Mouse (Mus musculus): ENCODE measurements around the gene Rfx8. TPM values are rescaled to one million over a fixed set of nuclear protein-coding genes. Genes with fewer than 3 reads are reported as not detected.

Rfx8 gene
- polyA plus RNA-seq, 1 experiment from 2014 or later = 0.23 TPM

DNA sequence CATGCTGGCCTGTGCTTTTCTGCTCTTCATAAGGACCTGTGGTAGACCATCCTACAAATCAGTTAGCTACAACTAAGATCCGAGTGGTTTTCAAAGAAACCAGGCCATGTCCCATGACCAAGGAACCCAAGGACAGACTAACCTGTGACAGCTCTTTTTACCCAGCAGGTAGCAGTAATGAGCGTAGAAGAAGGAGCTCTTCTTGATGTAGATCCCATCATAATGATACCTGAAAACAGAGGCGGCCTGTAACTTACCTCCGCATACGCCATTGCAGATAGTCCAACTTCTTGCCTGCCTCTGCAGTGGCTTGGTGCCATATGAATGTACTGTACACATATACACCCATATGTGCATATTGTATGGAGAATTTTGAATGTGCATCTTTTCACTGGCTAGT lies 10.8 kb downstream of the Rfx8 start:
- H3K27me3 ChIP-seq (replicated peaks; ENCODE audit: control insufficient read depth, insufficient read depth, low read length) = no peaks in the 10 kb centered on the region
- no peak for ATAC-seq
- H3K36me3 ChIP-seq (ENCODE audit: control insufficient read depth, insufficient read depth, low read length) = no peaks in the 10 kb centered on the region
- no peaks in the 10 kb centered on the region for H3K9me3 ChIP-seq (ENCODE audit: control insufficient read depth, low read length)
- H3K4me2 ChIP-seq (ENCODE audit: low read length) = no peak overlapping the region
- no peak overlapping the region for H3K4me3 ChIP-seq (ENCODE audit: low read length)
- 96% methylated on average over 5 of the region's 5 CpGs for WGBS
- no peaks in the 10 kb centered on the region for H3K4me1 ChIP-seq (ENCODE audit: control insufficient read depth, insufficient read depth, low read depth, low read length)
- H3K9ac ChIP-seq (ENCODE audit: low read depth, low read length) = no peak overlapping the region
- H3K27ac ChIP-seq (ENCODE audit: low read depth, low read length) = no peak overlapping the region

DNA sequence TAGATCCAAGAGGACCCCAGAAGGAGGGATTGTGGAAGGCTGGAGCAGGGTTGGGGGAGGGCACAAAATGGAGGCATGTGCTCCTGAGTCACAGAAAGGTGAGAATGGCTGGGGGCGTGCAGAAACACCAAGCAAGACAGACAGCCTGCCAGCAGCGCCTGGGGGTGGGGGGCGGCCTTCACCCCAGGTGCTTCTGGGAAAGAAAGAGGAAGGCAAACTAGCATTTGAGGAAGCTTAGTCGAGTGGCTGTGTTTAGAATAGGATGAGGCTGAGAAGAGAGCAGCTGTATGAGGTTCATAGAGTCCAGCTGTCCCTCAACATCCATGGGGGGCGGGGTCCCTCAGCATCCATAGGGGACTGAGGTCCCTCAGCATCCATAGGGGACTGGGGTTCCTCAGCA lies 12.0 kb downstream of the Rfx8 start:
- H3K27ac ChIP-seq (ENCODE audit: low read depth, low read length) = no peak overlapping the region
- H3K4me2 ChIP-seq (ENCODE audit: low read length) = no peak overlapping the region
- no peak overlapping the region for H3K9ac ChIP-seq (ENCODE audit: low read depth, low read length)
- no peak overlapping the region for H3K4me3 ChIP-seq (ENCODE audit: low read length)
- ATAC-seq = no peak
- no peaks in the 10 kb centered on the region for H3K9me3 ChIP-seq (ENCODE audit: control insufficient read depth, low read length)
- H3K36me3 ChIP-seq (ENCODE audit: control insufficient read depth, insufficient read depth, low read length) = no peaks in the 10 kb centered on the region
- no peaks in the 10 kb centered on the region for H3K27me3 ChIP-seq (replicated peaks; ENCODE audit: control insufficient read depth, insufficient read depth, low read length)
- H3K4me1 ChIP-seq (ENCODE audit: control insufficient read depth, insufficient read depth, low read depth, low read length) = no peaks in the 10 kb centered on the region
- 82% methylated on average over 5 of the region's 5 CpGs for WGBS

DNA sequence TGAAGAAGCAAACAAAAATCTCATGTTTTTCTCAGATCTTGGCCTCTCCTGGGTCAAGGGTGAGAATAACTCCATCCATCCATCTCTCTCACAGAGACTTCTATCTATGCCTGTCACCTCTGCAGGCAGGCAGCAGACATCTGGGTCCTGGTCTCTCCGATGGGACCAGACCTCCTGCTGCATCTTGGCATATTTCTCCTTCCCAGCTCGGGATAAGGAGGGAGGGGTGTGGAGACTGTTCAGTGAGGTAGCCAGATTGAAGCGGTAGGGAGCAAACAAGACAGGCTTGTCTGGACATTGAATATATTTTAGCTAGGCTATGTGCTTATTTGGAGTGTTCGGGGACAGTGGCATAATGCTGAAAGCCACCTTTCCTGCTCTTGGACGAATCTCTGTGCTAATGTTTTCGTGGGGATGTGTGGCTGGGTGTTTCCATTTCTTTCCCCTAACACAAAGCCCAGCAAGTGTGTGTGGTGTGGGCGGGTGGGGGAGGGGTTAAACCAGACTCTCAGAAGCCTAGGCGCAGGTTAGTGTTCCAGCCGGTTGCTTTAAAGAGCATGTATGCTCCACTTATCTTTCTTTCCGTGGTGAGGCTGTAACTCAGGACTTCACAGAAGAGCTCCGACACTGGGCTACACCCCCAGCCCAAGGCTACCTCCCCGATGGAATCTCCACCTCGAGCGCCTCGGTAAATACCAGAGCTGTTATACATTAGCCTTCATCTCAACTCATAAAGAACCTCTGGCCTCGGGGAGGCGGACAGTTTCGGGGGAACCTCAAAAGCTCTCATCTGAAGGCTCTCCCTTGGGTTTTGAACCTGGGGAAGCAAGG lies 18.4 kb downstream of the Rfx8 start:
- Histone ChIP-seq H3K27ac (ENCODE audit: low read depth, low read length) (no peak overlapping the region), H3K9me3 (ENCODE audit: control insufficient read depth, low read length) (no peaks in the 10 kb centered on the region), H3K36me3 (ENCODE audit: control insufficient read depth, insufficient read depth, low read length) (no peaks in the 10 kb centered on the region), H3K4me1 (ENCODE audit: control insufficient read depth, insufficient read depth, low read depth, low read length) (peaks cover 17% of the 10 kb centered on the region), H3K9ac (ENCODE audit: low read depth, low read length) (no peak overlapping the region), H3K4me2 (ENCODE audit: low read length) (no peak overlapping the region), H3K27me3 (replicated peaks; ENCODE audit: control insufficient read depth, insufficient read depth, low read length) (no peaks in the 10 kb centered on the region), H3K4me3 (ENCODE audit: low read length) (no peak overlapping the region)
- 21% methylated on average over 18 of the region's 18 CpGs for WGBS
- no peak for ATAC-seq

DNA sequence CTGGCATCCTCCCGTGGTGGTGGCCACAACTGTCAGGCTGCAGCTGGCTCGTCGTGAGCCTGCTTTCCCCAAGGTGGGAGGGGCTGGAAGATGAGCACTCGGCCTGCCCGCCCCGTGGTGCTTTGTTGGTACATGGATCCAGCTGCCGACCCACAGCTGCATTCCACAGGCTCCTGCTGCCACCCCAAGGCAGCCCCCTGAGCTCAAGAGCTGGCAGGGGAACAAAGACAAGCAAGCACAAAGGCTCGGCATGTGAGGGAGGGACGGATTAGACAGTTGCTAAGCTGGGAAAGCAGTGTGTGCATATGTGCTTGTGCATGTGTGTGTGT lies 19.6 kb downstream of the Rfx8 start:
- H3K4me1 ChIP-seq (ENCODE audit: control insufficient read depth, insufficient read depth, low read depth, low read length) = peaks cover 17% of the 10 kb centered on the region
- WGBS = 4% methylated on average over 9 of the region's 9 CpGs
- H3K9ac ChIP-seq (ENCODE audit: low read depth, low read length) = peak overlapping the region; percentile 28; the same call in 1 of the 2 replicates
- no peak overlapping the region for H3K4me2 ChIP-seq (ENCODE audit: low read length)
- ATAC-seq = peak; percentile 51
- H3K4me3 ChIP-seq (ENCODE audit: low read length) = no peak overlapping the region
- H3K9me3 ChIP-seq (ENCODE audit: control insufficient read depth, low read length) = no peaks in the 10 kb centered on the region
- H3K27ac ChIP-seq (ENCODE audit: low read depth, low read length) = no peak overlapping the region
- no peaks in the 10 kb centered on the region for H3K36me3 ChIP-seq (ENCODE audit: control insufficient read depth, insufficient read depth, low read length)
- no peaks in the 10 kb centered on the region for H3K27me3 ChIP-seq (replicated peaks; ENCODE audit: control insufficient read depth, insufficient read depth, low read length)

DNA sequence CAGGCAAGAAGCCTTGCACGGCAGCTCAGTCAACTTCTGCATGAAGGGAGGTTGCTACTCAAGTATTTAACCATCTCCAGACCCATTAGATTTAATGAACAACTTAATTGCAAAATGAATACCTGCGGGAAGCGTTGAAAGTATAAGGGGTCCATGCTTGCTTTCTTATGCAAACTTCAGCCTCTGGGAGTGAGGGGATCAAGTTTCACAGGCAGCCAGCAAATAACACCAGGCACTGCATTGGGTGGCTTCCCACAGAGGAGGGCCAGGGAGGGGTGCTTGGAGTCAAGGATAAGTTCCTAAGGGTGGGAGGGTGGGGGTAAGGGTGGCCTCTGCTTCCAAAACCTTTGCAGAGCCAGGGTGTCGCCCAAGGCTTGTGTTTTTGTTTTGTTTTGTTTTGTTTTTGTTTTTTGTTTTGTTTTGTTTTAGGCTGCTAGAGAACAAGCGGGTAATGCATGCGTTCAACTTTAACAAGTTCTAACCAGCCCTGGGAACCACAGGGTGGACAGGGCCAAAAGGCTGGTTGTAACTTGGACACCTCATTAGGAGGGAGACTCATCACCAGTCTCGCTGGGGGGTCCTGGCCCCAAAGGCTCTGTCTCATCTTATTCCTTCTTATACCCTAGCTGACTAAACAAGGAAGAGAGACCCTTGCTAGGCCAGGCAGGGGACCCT lies 20.1 kb downstream of the Rfx8 start:
- WGBS = 25% methylated on average over 7 of the region's 7 CpGs
- no peak overlapping the region for H3K4me2 ChIP-seq (ENCODE audit: low read length)
- no peak overlapping the region for H3K27ac ChIP-seq (ENCODE audit: low read depth, low read length)

DNA sequence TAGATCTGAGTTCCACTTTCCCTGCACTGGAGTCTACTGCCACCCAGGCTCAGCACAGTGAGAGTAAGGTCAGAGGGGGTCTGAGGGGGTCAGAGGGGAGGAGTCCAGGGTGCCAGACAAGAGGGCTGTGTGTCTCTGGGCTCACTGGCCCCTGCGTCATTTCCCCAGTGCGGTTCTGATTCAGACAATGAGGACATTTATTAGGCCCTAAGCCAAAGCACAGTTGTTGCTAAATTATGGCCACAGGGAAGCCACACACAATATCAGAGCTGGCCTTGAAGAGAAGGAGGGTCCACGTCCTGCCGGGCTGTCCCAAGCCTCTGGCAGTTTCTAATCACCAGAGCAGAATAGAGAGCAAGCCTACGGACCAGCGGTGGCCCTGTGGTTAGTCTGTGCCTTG lies 22.3 kb downstream of the Rfx8 start:
- Histone ChIP-seq H3K36me3 (ENCODE audit: control insufficient read depth, insufficient read depth, low read length) (no peaks in the 10 kb centered on the region), H3K9ac (ENCODE audit: low read depth, low read length) (no peak overlapping the region), H3K27me3 (replicated peaks; ENCODE audit: control insufficient read depth, insufficient read depth, low read length) (no peaks in the 10 kb centered on the region), H3K9me3 (ENCODE audit: control insufficient read depth, low read length) (no peaks in the 10 kb centered on the region), H3K4me1 (ENCODE audit: control insufficient read depth, insufficient read depth, low read depth, low read length) (peaks cover 17% of the 10 kb centered on the region), H3K4me3 (ENCODE audit: low read length) (no peak overlapping the region), H3K4me2 (ENCODE audit: low read length) (no peak overlapping the region), H3K27ac (ENCODE audit: low read depth, low read length) (no peak overlapping the region)
- WGBS = 23% methylated on average over 6 of the region's 6 CpGs
- ATAC-seq = no peak

More for the DNA sequence above, 20.1 kb downstream of the Rfx8 start:
- ATAC-seq = peak; percentile 19
- Histone ChIP-seq H3K4me3 (ENCODE audit: low read length) (no peak overlapping the region), H3K36me3 (ENCODE audit: control insufficient read depth, insufficient read depth, low read length) (no peaks in the 10 kb centered on the region), H3K4me1 (ENCODE audit: control insufficient read depth, insufficient read depth, low read depth, low read length) (peaks cover 17% of the 10 kb centered on the region), H3K9me3 (ENCODE audit: control insufficient read depth, low read length) (no peaks in the 10 kb centered on the region), H3K27me3 (replicated peaks; ENCODE audit: control insufficient read depth, insufficient read depth, low read length) (no peaks in the 10 kb centered on the region), H3K9ac (ENCODE audit: low read depth, low read length) (no peak overlapping the region)

DNA sequence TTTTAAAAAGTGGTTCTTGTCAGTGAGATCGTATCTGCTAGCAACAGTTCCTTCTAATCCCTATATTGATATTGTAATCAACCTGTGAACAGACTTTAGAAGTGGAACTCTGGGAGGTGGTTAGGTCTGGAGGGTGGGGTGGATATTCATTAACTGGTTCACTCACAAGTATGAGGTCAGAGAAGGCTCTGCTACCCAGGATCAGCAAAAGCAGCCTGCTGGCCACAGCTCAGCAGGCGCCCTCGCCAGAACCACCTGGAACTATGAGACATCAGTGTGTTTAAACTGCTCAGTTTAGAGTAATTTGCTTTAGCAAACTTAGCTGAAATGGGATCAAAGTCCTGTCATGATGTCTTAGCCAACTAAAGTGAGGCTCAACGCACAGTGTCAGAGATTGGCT lies 25.6 kb downstream of the Rfx8 start:
- H3K4me2 ChIP-seq (ENCODE audit: low read length) = no peak overlapping the region
- no peaks in the 10 kb centered on the region for H3K4me1 ChIP-seq (ENCODE audit: control insufficient read depth, insufficient read depth, low read depth, low read length)
- ATAC-seq = 0 out of 2 replicates have a peak, but pooled peaks have one; percentile 19
- H3K9me3 ChIP-seq (ENCODE audit: control insufficient read depth, low read length) = no peaks in the 10 kb centered on the region
- 60% methylated on average over 4 of the region's 4 CpGs for WGBS
- H3K36me3 ChIP-seq (ENCODE audit: control insufficient read depth, insufficient read depth, low read length) = no peaks in the 10 kb centered on the region
- H3K27ac ChIP-seq (ENCODE audit: low read depth, low read length) = no peak overlapping the region
- no peaks in the 10 kb centered on the region for H3K27me3 ChIP-seq (replicated peaks; ENCODE audit: control insufficient read depth, insufficient read depth, low read length)
- no peak overlapping the region for H3K4me3 ChIP-seq (ENCODE audit: low read length)
- no peak overlapping the region for H3K9ac ChIP-seq (ENCODE audit: low read depth, low read length)

DNA sequence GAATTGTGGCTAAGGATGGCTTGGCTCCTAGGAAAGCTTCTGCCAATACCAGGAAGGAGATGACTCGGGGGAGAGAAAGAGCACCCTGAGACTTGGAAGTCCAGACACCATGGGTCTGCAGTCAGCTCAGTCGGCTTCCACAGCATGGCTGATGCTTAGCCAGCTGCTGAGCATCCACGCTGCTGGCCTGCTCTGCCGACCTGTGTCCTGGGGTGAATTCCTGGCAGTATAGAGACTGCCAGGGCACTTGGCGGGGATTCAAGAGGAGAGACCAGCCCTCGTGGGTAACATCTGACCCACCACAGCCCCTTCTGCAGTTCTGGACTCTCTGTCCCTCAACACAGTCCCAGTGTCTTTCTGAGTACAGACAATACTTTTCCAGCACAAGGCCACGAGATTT lies 26.0 kb downstream of the Rfx8 start:
- no peaks in the 10 kb centered on the region for H3K4me1 ChIP-seq (ENCODE audit: control insufficient read depth, insufficient read depth, low read depth, low read length)
- H3K36me3 ChIP-seq (ENCODE audit: control insufficient read depth, insufficient read depth, low read length) = no peaks in the 10 kb centered on the region
- no peaks in the 10 kb centered on the region for H3K9me3 ChIP-seq (ENCODE audit: control insufficient read depth, low read length)
- no peak overlapping the region for H3K27ac ChIP-seq (ENCODE audit: low read depth, low read length)
- ATAC-seq = no peak
- H3K27me3 ChIP-seq (replicated peaks; ENCODE audit: control insufficient read depth, insufficient read depth, low read length) = no peaks in the 10 kb centered on the region
- WGBS = 39% methylated on average over 7 of the region's 7 CpGs
- H3K4me3 ChIP-seq (ENCODE audit: low read length) = no peak overlapping the region
- H3K4me2 ChIP-seq (ENCODE audit: low read length) = no peak overlapping the region
- no peak overlapping the region for H3K9ac ChIP-seq (ENCODE audit: low read depth, low read length)

DNA sequence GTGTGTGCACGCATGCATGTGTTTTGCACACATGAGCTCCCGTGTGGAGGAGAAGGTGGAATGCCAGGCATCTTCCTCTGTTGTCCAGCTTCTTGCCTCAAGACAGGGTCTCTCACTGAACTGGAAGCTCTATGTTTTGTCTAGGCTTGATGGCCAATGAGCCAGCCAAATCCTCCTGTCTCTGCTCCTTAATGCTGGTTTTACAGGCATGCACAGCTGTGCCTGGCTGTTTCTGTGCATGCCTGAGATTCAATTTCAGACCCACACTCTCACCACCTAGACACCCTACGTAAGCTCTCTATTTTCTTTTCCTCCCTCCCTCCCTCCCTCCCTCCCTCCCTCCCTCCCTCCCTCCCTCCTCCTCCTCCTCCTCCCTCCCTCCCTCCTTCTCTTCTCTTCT lies 28.8 kb downstream of the Rfx8 start:
- no peak for ATAC-seq
- Histone ChIP-seq H3K9me3 (ENCODE audit: control insufficient read depth, low read length) (no peaks in the 10 kb centered on the region), H3K4me2 (ENCODE audit: low read length) (no peak overlapping the region), H3K27me3 (replicated peaks; ENCODE audit: control insufficient read depth, insufficient read depth, low read length) (no peaks in the 10 kb centered on the region), H3K9ac (ENCODE audit: low read depth, low read length) (no peak overlapping the region), H3K27ac (ENCODE audit: low read depth, low read length) (no peak overlapping the region), H3K4me3 (ENCODE audit: low read length) (no peak overlapping the region), H3K4me1 (ENCODE audit: control insufficient read depth, insufficient read depth, low read depth, low read length) (no peaks in the 10 kb centered on the region), H3K36me3 (ENCODE audit: control insufficient read depth, insufficient read depth, low read length) (no peaks in the 10 kb centered on the region)
- WGBS = 78% methylated on average over 3 of the region's 3 CpGs
